Mouse (Mus musculus) heart, adult 2 months (tissue): ENCODE data around the gene Efna2.

Experiments
- CTCF ChIP-seq: fragments of 200-600 bp; IDR thresholded peaks from 2 replicates; pipeline ENCODE4 v1.8.1; 2022; ENCODE audit warnings: antibody characterized with exemption, mild to moderate bottlenecking, moderate library complexity
- EP300 ChIP-seq: fragments of 200-500 bp; IDR thresholded peaks from 2 replicates; pipeline ENCODE4 v1.6.1; 2011; ENCODE audit warnings: low read depth, low read length, control low read depth; ENCODE audit not compliant: insufficient read depth
- POLR2A ChIP-seq: fragments of 200-500 bp; IDR thresholded peaks from 2 replicates; pipeline ENCODE4 v1.6.1; 2011; ENCODE audit warnings: mild to moderate bottlenecking, low read depth, low read length, control low read depth; ENCODE audit not compliant: insufficient read depth

DNA sequence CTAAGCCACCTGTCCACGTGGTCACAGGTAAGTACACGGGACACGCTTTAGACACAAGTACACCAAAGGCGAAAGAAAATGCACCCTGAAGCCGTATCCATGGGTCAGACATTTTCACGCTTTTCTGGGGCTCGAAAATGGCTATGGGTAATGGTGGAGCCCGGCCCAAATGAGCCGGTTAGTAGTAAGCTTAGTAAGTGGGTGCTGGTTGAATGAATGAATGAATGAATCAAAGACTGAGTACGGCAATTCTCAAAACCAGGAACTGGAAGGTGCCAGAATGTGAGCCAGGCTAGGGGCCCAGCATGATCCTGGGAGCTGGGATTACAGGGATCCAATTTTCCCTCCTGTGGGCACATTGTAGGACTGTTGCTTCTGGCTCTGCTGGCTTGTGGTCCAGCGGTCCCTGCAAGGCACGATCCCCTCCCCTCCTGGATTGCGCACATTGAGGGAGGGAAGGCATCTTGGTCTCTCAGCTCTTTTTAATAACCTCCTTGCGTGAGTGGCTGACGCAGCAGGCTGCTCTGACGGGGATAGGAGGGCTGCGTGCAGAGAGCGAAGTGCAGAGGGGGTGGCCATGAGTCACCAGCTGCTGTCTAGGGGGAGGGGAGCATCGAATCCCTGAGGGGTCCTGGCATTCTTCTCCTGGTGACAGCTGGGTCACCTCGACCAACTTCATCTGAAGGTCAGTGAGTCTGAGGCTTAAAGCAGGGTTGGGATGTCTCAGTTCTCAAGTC, 13.7 kb upstream of the Efna2 start, which contains the start of gene Cirbp:
- TF ChIP-seq CTCF (no peak; the same call in 1 of the 2 replicates), POLR2A (no peak), EP300 (no peak)
